Mouse (Mus musculus): ENCODE data around the gene Prss42. TPM values are rescaled to one million over a fixed set of nuclear protein-coding genes. Genes with fewer than 3 reads are reported as not detected.

The Prss42 gene
- polyA plus RNA-seq, 1 experiment from 2014 or later, result not detected

- Histone ChIP-seq H3K9ac (replicated peaks; ENCODE audit: low read length) (no peak overlapping the region), H3K27me3 (ENCODE audit: control insufficient read depth, insufficient read depth, low read length) (no peaks in the 10 kb centered on the region), H3K4me1 (ENCODE audit: control insufficient read depth, insufficient read depth, low read length) (peaks cover 3% of the 10 kb centered on the region; the same call in 1 of the 2 replicates), H3K4me2 (ENCODE audit: low read depth, low read length) (no peak overlapping the region), H3K4me3 (ENCODE audit: low read depth, low read length) (no peak overlapping the region), H3K27ac (replicated peaks; ENCODE audit: low read depth, low read length) (no peak overlapping the region), H3K36me3 (replicated peaks; ENCODE audit: control insufficient read depth, insufficient read depth, low read depth, low read length) (no peaks in the 10 kb centered on the region), H3K9me3 (replicated peaks; ENCODE audit: control insufficient read depth, low read length) (no peaks in the 10 kb centered on the region)
- ATAC-seq (replicated peaks; ENCODE audit: insufficient number of reproducible peaks, low FRiP score, low TSS enrichment, low read depth) (no peak), DNase-seq (ENCODE audit: low spot score) (no peak)
- 82% methylated on average over 7 of the region's 7 CpGs for WGBS
These were observed 19.4 kb upstream of the Prss42 start for GRCm38 (mm10) chr9:110778559-110778958.

- no peaks in the 10 kb centered on the region for H3K9me3 ChIP-seq (replicated peaks; ENCODE audit: control insufficient read depth, low read length)
- no peak overlapping the region for H3K27ac ChIP-seq (replicated peaks; ENCODE audit: low read depth, low read length)
- H3K4me2 ChIP-seq (ENCODE audit: low read depth, low read length), result no peak overlapping the region
- H3K36me3 ChIP-seq (replicated peaks; ENCODE audit: control insufficient read depth, insufficient read depth, low read depth, low read length), result no peaks in the 10 kb centered on the region
- DNase-seq (ENCODE audit: low spot score) (peak; percentile 47), ATAC-seq (replicated peaks; ENCODE audit: insufficient number of reproducible peaks, low FRiP score, low TSS enrichment, low read depth) (no peak)
- H3K4me3 ChIP-seq (ENCODE audit: low read depth, low read length), result no peak overlapping the region
- H3K9ac ChIP-seq (replicated peaks; ENCODE audit: low read length), result no peak overlapping the region
- 57% methylated on average over 5 of the region's 5 CpGs for WGBS
- H3K27me3 ChIP-seq (ENCODE audit: control insufficient read depth, insufficient read depth, low read length), result no peaks in the 10 kb centered on the region
- H3K4me1 ChIP-seq (ENCODE audit: control insufficient read depth, insufficient read depth, low read length), result peaks cover 3% of the 10 kb centered on the region; the same call in 1 of the 2 replicates
These were observed 18.6 kb upstream of the Prss42 start for GRCm38 (mm10) chr9:110779242-110779913.

GRCm38 (mm10) chr9:110781256-110781721, 16.7 kb upstream of the Prss42 start:
- Histone ChIP-seq H3K27ac (replicated peaks; ENCODE audit: low read depth, low read length) (peak overlapping the region; percentile 66; the same call in 1 of the 2 replicates), H3K4me2 (ENCODE audit: low read depth, low read length) (peak overlapping the region; percentile 75), H3K4me1 (ENCODE audit: control insufficient read depth, insufficient read depth, low read length) (peaks cover 3% of the 10 kb centered on the region; the same call in 1 of the 2 replicates), H3K27me3 (ENCODE audit: control insufficient read depth, insufficient read depth, low read length) (no peaks in the 10 kb centered on the region), H3K36me3 (replicated peaks; ENCODE audit: control insufficient read depth, insufficient read depth, low read depth, low read length) (no peaks in the 10 kb centered on the region), H3K4me3 (ENCODE audit: low read depth, low read length) (peak overlapping the region; percentile 34), H3K9ac (replicated peaks; ENCODE audit: low read length) (peak overlapping the region; percentile 65), H3K9me3 (replicated peaks; ENCODE audit: control insufficient read depth, low read length) (no peaks in the 10 kb centered on the region)
- peak; percentile 95 for DNase-seq (ENCODE audit: low spot score)
- WGBS, result 0% methylated on average over 43 of the region's 43 CpGs
- peak; percentile 91 for ATAC-seq (replicated peaks; ENCODE audit: insufficient number of reproducible peaks, low FRiP score, low TSS enrichment, low read depth)

- H3K36me3 ChIP-seq (replicated peaks; ENCODE audit: control insufficient read depth, insufficient read depth, low read depth, low read length), result no peaks in the 10 kb centered on the region
- peak overlapping the region; percentile 75 for H3K4me2 ChIP-seq (ENCODE audit: low read depth, low read length)
- H3K27me3 ChIP-seq (ENCODE audit: control insufficient read depth, insufficient read depth, low read length), result no peaks in the 10 kb centered on the region
- peaks cover 3% of the 10 kb centered on the region; the same call in 1 of the 2 replicates for H3K4me1 ChIP-seq (ENCODE audit: control insufficient read depth, insufficient read depth, low read length)
- H3K4me3 ChIP-seq (ENCODE audit: low read depth, low read length), result peak overlapping the region; percentile 34
- H3K9me3 ChIP-seq (replicated peaks; ENCODE audit: control insufficient read depth, low read length), result no peaks in the 10 kb centered on the region
- peak; percentile 79 for ATAC-seq (replicated peaks; ENCODE audit: insufficient number of reproducible peaks, low FRiP score, low TSS enrichment, low read depth)
- H3K9ac ChIP-seq (replicated peaks; ENCODE audit: low read length), result peak overlapping the region; percentile 65
- DNase-seq (ENCODE audit: low spot score), result peak; percentile 91
- WGBS, result under 1% methylated on average over 23 of the region's 23 CpGs
- H3K27ac ChIP-seq (replicated peaks; ENCODE audit: low read depth, low read length), result peak overlapping the region; percentile 66; the same call in 1 of the 2 replicates
These were observed 16.2 kb upstream of the Prss42 start for GRCm38 (mm10) chr9:110781731-110782130.

- no peak overlapping the region for H3K27ac ChIP-seq (replicated peaks; ENCODE audit: low read depth, low read length)
- H3K9me3 ChIP-seq (replicated peaks; ENCODE audit: control insufficient read depth, low read length), result no peaks in the 10 kb centered on the region
- 18% methylated on average over 1 of the region's 1 CpGs for WGBS
- no peak overlapping the region for H3K4me2 ChIP-seq (ENCODE audit: low read depth, low read length)
- H3K36me3 ChIP-seq (replicated peaks; ENCODE audit: control insufficient read depth, insufficient read depth, low read depth, low read length), result no peaks in the 10 kb centered on the region
- no peak overlapping the region for H3K9ac ChIP-seq (replicated peaks; ENCODE audit: low read length)
- H3K4me3 ChIP-seq (ENCODE audit: low read depth, low read length), result no peak overlapping the region
- no peaks in the 10 kb centered on the region for H3K27me3 ChIP-seq (ENCODE audit: control insufficient read depth, insufficient read depth, low read length)
- H3K4me1 ChIP-seq (ENCODE audit: control insufficient read depth, insufficient read depth, low read length), result peaks cover 3% of the 10 kb centered on the region; the same call in 1 of the 2 replicates
- ATAC-seq (replicated peaks; ENCODE audit: insufficient number of reproducible peaks, low FRiP score, low TSS enrichment, low read depth) (no peak), DNase-seq (ENCODE audit: low spot score) (peak; percentile 47)
These were observed 14.4 kb upstream of the Prss42 start for GRCm38 (mm10) chr9:110783611-110784010.

- H3K4me2 ChIP-seq (ENCODE audit: low read depth, low read length), result no peak overlapping the region
- H3K9ac ChIP-seq (replicated peaks; ENCODE audit: low read length), result no peak overlapping the region
- no peaks in the 10 kb centered on the region for H3K36me3 ChIP-seq (replicated peaks; ENCODE audit: control insufficient read depth, insufficient read depth, low read depth, low read length)
- WGBS, result 86% methylated on average over 3 of the region's 3 CpGs
- ATAC-seq (replicated peaks; ENCODE audit: insufficient number of reproducible peaks, low FRiP score, low TSS enrichment, low read depth) (no peak), DNase-seq (ENCODE audit: low spot score) (no peak)
- H3K27me3 ChIP-seq (ENCODE audit: control insufficient read depth, insufficient read depth, low read length), result no peaks in the 10 kb centered on the region
- H3K4me1 ChIP-seq (ENCODE audit: control insufficient read depth, insufficient read depth, low read length), result no peaks in the 10 kb centered on the region
- no peaks in the 10 kb centered on the region for H3K9me3 ChIP-seq (replicated peaks; ENCODE audit: control insufficient read depth, low read length)
- no peak overlapping the region for H3K4me3 ChIP-seq (ENCODE audit: low read depth, low read length)
- H3K27ac ChIP-seq (replicated peaks; ENCODE audit: low read depth, low read length), result no peak overlapping the region
These were observed 9.8 kb upstream of the Prss42 start for GRCm38 (mm10) chr9:110788169-110788568.

GRCm38 (mm10) chr9:110790462-110790861, 7.5 kb upstream of the Prss42 start:
- Histone ChIP-seq H3K36me3 (replicated peaks; ENCODE audit: control insufficient read depth, insufficient read depth, low read depth, low read length) (no peaks in the 10 kb centered on the region), H3K4me3 (ENCODE audit: low read depth, low read length) (no peak overlapping the region), H3K27me3 (ENCODE audit: control insufficient read depth, insufficient read depth, low read length) (no peaks in the 10 kb centered on the region), H3K4me1 (ENCODE audit: control insufficient read depth, insufficient read depth, low read length) (no peaks in the 10 kb centered on the region), H3K9me3 (replicated peaks; ENCODE audit: control insufficient read depth, low read length) (no peaks in the 10 kb centered on the region), H3K9ac (replicated peaks; ENCODE audit: low read length) (no peak overlapping the region), H3K4me2 (ENCODE audit: low read depth, low read length) (no peak overlapping the region), H3K27ac (replicated peaks; ENCODE audit: low read depth, low read length) (no peak overlapping the region)
- no peak for ATAC-seq (replicated peaks; ENCODE audit: insufficient number of reproducible peaks, low FRiP score, low TSS enrichment, low read depth)
- DNase-seq (ENCODE audit: low spot score), result no peak
- WGBS, result 78% methylated on average over 4 of the region's 4 CpGs

- Histone ChIP-seq H3K27ac (replicated peaks; ENCODE audit: low read depth, low read length) (no peak overlapping the region), H3K9ac (replicated peaks; ENCODE audit: low read length) (no peak overlapping the region), H3K9me3 (replicated peaks; ENCODE audit: control insufficient read depth, low read length) (no peaks in the 10 kb centered on the region), H3K4me3 (ENCODE audit: low read depth, low read length) (no peak overlapping the region), H3K4me1 (ENCODE audit: control insufficient read depth, insufficient read depth, low read length) (no peaks in the 10 kb centered on the region), H3K36me3 (replicated peaks; ENCODE audit: control insufficient read depth, insufficient read depth, low read depth, low read length) (no peaks in the 10 kb centered on the region), H3K27me3 (ENCODE audit: control insufficient read depth, insufficient read depth, low read length) (no peaks in the 10 kb centered on the region), H3K4me2 (ENCODE audit: low read depth, low read length) (no peak overlapping the region)
- DNase-seq (ENCODE audit: low spot score) (no peak), ATAC-seq (replicated peaks; ENCODE audit: insufficient number of reproducible peaks, low FRiP score, low TSS enrichment, low read depth) (no peak)
- 88% methylated on average over 10 of the region's 10 CpGs for WGBS
These were observed 953 bp upstream of the Prss42 start for GRCm38 (mm10) chr9:110797013-110797412.
